Mouse (Mus musculus) liver, adult 2 months (tissue): ENCODE measurements around the gene Ndufa1. TPM values are rescaled to one million over a fixed set of nuclear protein-coding genes. Genes with fewer than 3 reads are reported as not detected.

Experiments
- DNase-seq: peaks from one replicate; pipeline ENCODE4 v3.0.0-alpha.2; 2011; ENCODE audit warnings: low read depth, low spot score; ENCODE audit errors: extremely low read depth
- H3K27ac ChIP-seq: fragments of 200-500 bp; replicated peaks from 2 replicates; pipeline ENCODE4 v1.5.1; 2012; ENCODE audit warnings: low read depth, mild to moderate bottlenecking, control low read depth, inconsistent platforms, low read length; ENCODE audit not compliant: insufficient read depth
- H3K27me3 ChIP-seq: fragments of 200-500 bp; 2 replicates; pipeline ENCODE4 v1.6.1; 2012; ENCODE audit warnings: mild to moderate bottlenecking, moderate library complexity, low read length, inconsistent platforms; ENCODE audit not compliant: control insufficient read depth, insufficient read depth
- H3K36me3 ChIP-seq: fragments of 200-500 bp; 2 replicates; pipeline ENCODE4 v1.6.1; 2012; ENCODE audit warnings: low read length, inconsistent platforms; ENCODE audit not compliant: control insufficient read depth, insufficient read depth
- H3K4me1 ChIP-seq: fragments of 200-500 bp; 2 replicates; pipeline ENCODE4 v1.6.1; 2011; ENCODE audit warnings: low read length; ENCODE audit not compliant: control insufficient read depth, insufficient read depth
- H3K4me3 ChIP-seq: fragments of 200-500 bp; 2 replicates; pipeline ENCODE4 v1.5.1; 2011; ENCODE audit warnings: low read depth, mild to moderate bottlenecking, control low read depth, low read length, moderate library complexity; ENCODE audit not compliant: insufficient read depth
- H3K79me2 ChIP-seq: fragments of 200-500 bp; 2 replicates; pipeline ENCODE4 v1.6.1; 2012; ENCODE audit warnings: inconsistent platforms, mild to moderate bottlenecking, low read length, moderate library complexity; ENCODE audit not compliant: control insufficient read depth, insufficient read depth
- H3K9ac ChIP-seq: fragments of 200-500 bp; 2 replicates; pipeline ENCODE4 v1.6.1; 2012; ENCODE audit warnings: low read depth, mild to moderate bottlenecking, control low read depth, inconsistent platforms, low read length
- POLR2A ChIP-seq: fragments of 200-500 bp; IDR thresholded peaks from 2 replicates; pipeline ENCODE4 v1.6.1; 2011; ENCODE audit warnings: low read length, control low read depth; ENCODE audit not compliant: insufficient read depth; ENCODE audit errors: extremely low read depth
- WGBS: fragments of 180-500 bp; shearing (Covaris S2); methylation state at CpG from one replicate; pipeline ENCODE4 v1.1.7; 2018; 5-methylcytosine and 5-hydroxymethylcytosine counted together
- polyA plus RNA-seq: library from polyadenylated mRNA; depleted of rRNA; stranded (reverse); fragments of >200 nt; gene quantifications from 2 replicates; pipeline ENCODE4 v1.2.3, GENCODE M21; 2012; rRNA removed
- total RNA-seq: library from RNA; depleted of rRNA; stranded (reverse); fragments of >200 nt; gene quantifications from 2 replicates; pipeline ENCODE4 v1.2.3, GENCODE M21; 2014; rRNA removed

The Ndufa1 gene
- total and polyA plus RNA-seq, 2 experiments: 260 to 311 TPM

DNA sequence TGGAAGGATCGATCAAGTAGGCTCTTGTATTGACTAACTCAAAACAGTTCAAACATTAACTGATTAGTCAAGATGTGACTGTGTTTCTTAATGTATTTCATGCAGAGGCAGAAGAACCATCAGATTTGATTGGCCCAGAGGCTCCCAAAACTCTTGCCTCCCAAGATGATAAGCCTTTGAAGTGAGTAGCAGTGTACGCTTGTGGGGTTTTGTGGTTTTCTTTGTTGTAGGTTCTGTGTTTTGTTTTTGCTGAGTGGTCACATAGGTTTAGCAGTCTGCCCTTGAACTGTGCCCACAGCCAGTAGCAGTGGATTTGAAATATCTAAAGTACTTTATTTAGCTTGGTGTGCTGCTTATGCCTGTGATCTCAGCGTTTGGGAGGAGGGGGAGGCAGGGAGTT, 49.2 kb downstream of the Ndufa1 start:
- Histone ChIP-seq H3K27ac (no peak overlapping the region), H3K36me3 (peaks cover 13% of the 10 kb centered on the region), H3K79me2 (no peaks in the 10 kb centered on the region), H3K4me1 (no peaks in the 10 kb centered on the region), H3K4me3 (no peak overlapping the region), H3K27me3 (no peaks in the 10 kb centered on the region), H3K9ac (no peak overlapping the region)
- DNase-seq: no peak
- 75% methylated on average over 3 of the region's 3 CpGs for WGBS
- no peak for TF ChIP-seq POLR2A

Other genes starting within 250 kb of the Ndufa1 start
- gene Sept6, start 199.4 kb downstream of the Ndufa1 start, total RNA-seq: 0.55 and 1.9 TPM in 2 replicates
- 1.1 and 1.2 TPM in 2 replicates for gene Sept6, start 199.4 kb downstream of the Ndufa1 start, polyA plus RNA-seq
- gene Sowahd, start 142.3 kb downstream of the Ndufa1 start, total RNA-seq: not detected in 2 replicates
- gene Sowahd, start 142.3 kb downstream of the Ndufa1 start, polyA plus RNA-seq: not detected in 2 replicates
- gene Rpl39, start 105.8 kb downstream of the Ndufa1 start, total RNA-seq: 175 and 207 TPM in 2 replicates
- 35.1 and 37.0 TPM in 2 replicates for gene Rpl39, start 105.8 kb downstream of the Ndufa1 start, polyA plus RNA-seq
- gene Upf3b, start 80.8 kb downstream of the Ndufa1 start, total RNA-seq: 4.6 and 5.7 TPM in 2 replicates
- gene Upf3b, start 80.8 kb downstream of the Ndufa1 start, polyA plus RNA-seq: 1.4 and 2.2 TPM in 2 replicates
- gene Nkap, start 64.4 kb downstream of the Ndufa1 start, total RNA-seq: 4.3 and 5.0 TPM in 2 replicates
- gene Nkap, start 64.4 kb downstream of the Ndufa1 start, polyA plus RNA-seq: 0.97 and 1.1 TPM in 2 replicates
- gene Akap14, start 22.3 kb downstream of the Ndufa1 start, total RNA-seq: not detected in 2 replicates
- not detected in 2 replicates for gene Akap14, start 22.3 kb downstream of the Ndufa1 start, polyA plus RNA-seq
- 0.87 and 1.1 TPM in 2 replicates for gene Rnf113a1, start 82 bp upstream of the Ndufa1 start, total RNA-seq
- 1.4 and 1.7 TPM in 2 replicates for gene Rnf113a1, start 82 bp upstream of the Ndufa1 start, polyA plus RNA-seq
- not detected in 2 replicates for gene Gm9, start 19.9 kb upstream of the Ndufa1 start, total RNA-seq
- gene Gm9, start 19.9 kb upstream of the Ndufa1 start, polyA plus RNA-seq: not detected in 2 replicates
- not detected in 2 replicates for gene Rhox1, start 31.1 kb upstream of the Ndufa1 start, total RNA-seq
- not detected in 2 replicates for gene Rhox1, start 31.1 kb upstream of the Ndufa1 start, polyA plus RNA-seq
- not detected in 2 replicates for gene Rhox2a, start 53.8 kb upstream of the Ndufa1 start, total RNA-seq
- gene Rhox2a, start 53.8 kb upstream of the Ndufa1 start, polyA plus RNA-seq: not detected in 2 replicates
- gene Rhox3a, start 58.8 kb upstream of the Ndufa1 start, total RNA-seq: not detected in 2 replicates
- gene Rhox3a, start 58.8 kb upstream of the Ndufa1 start, polyA plus RNA-seq: not detected in 2 replicates
- gene Rhox4a, start 74.2 kb upstream of the Ndufa1 start, total RNA-seq: not detected in 2 replicates
- gene Rhox4a, start 74.2 kb upstream of the Ndufa1 start, polyA plus RNA-seq: not detected in 2 replicates
- not detected in 2 replicates for gene Rhox3a2, start 188.9 kb upstream of the Ndufa1 start, total RNA-seq
- not detected in 2 replicates for gene Rhox3a2, start 188.9 kb upstream of the Ndufa1 start, polyA plus RNA-seq
- not detected in 2 replicates for gene Rhox4a2, start 199.7 kb upstream of the Ndufa1 start, total RNA-seq
- not detected in 2 replicates for gene Rhox4a2, start 199.7 kb upstream of the Ndufa1 start, polyA plus RNA-seq
- not detected in 2 replicates for gene Rhox2b, start 220.9 kb upstream of the Ndufa1 start, total RNA-seq
- gene Rhox2b, start 220.9 kb upstream of the Ndufa1 start, polyA plus RNA-seq: not detected in 2 replicates
- gene Rhox4b, start 241.3 kb upstream of the Ndufa1 start, total RNA-seq: not detected in 2 replicates
- not detected in 2 replicates for gene Rhox4b, start 241.3 kb upstream of the Ndufa1 start, polyA plus RNA-seq